Mouse (Mus musculus) left cerebral cortex, postnatal 36 days (tissue): ENCODE data around the gene Lingo2. TPM values are rescaled to one million over a fixed set of nuclear protein-coding genes. Genes with fewer than 3 reads are reported as not detected.
"Not testable (repeated sequence)": the region's sequence is repeated elsewhere in the genome, so short reads cannot be mapped to it uniquely, and the experiment has no call there.

Experiments
- DNase-seq, 2 experiments: peaks; one replicate each; pipeline ENCODE4 v3.0.0; 2021 to 2022; ENCODE audit warnings: low spot score in 2 of 2, mixed read lengths in 1 of 2
- intact Hi-C: fragments of 180-260 bp; cut with DNase I; formaldehyde crosslinking; loops from one replicate; pipeline ENCODE4 v1.15.1; 2025
- microRNA-seq: library from miRNA; unstranded; fragments of <30 nt; microRNA quantifications from one replicate; pipeline ENCODE4 v1.2.0, GENCODE M21; 2022
- total RNA-seq, 2 experiments: library from RNA; stranded (reverse); gene quantifications; 2 replicates each; pipeline ENCODE4 v1.2.3; 2021

Lingo2 gene
- total RNA-seq, 2 experiments from 2014 or later, result 64.3 to 89.5 TPM

DNA sequence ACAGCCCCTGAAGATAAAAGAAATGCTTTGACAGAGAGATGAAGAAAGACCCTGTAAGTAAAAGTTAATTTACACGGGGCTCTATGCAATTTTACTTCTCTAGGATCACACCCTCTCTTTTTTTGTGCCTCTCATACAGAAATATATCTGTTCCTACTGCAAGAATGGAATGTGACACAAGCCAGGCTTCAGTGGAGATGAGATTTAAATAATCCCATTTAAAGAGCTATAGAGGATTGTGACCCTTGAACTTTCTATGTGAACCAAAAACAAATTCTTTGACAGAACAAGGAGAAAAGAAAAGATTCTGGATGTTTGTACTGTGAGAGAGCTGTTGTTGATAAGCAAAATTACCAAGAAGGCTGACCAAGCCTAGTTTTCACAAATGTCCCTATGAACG is 1247.4 kb downstream of the Lingo2 start:
- no peak for DNase-seq
- intact Hi-C loops, result no loop called here

DNA sequence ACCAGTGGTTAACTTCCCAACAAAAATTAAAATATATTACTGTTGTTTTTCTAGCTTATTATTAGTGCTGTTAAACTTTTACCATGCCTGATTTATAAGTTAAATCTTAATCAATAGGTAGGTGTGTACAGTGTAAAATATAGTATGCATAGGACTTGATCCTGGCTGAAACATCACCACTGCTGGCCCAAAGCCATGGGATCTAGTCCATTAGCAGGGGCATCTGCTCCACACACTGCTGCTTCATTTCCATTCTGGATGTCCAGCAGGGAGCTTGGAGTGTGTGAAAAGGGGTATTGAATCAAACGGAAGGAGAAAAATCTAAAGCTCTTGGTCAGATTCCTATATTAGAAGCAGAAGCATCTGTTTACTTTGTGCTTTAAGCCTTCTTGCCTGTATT is 1248.9 kb downstream of the Lingo2 start:
- intact Hi-C loops, result no loop called here
- DNase-seq, result no peak

DNA sequence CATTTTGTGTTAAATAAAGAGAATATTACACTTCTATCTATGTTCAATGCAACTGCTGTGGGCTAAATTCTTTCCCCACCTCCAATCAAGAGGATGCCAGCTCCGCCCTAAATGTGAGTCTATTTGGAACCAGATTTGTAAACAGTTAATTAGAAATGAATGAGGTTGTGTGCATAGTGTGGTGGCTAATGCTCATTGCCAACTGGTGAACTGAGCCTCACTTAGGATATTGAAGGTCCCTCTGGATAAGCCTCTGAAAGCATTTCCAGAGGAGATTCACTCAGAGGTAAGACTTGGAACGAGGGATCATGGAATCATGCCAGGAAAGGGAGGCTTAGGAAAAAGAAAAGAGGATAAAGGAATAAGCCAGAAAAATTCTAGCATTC is 1256.4 kb downstream of the Lingo2 start:
- intact Hi-C loops, result no loop called here
- DNase-seq, result no peak

DNA sequence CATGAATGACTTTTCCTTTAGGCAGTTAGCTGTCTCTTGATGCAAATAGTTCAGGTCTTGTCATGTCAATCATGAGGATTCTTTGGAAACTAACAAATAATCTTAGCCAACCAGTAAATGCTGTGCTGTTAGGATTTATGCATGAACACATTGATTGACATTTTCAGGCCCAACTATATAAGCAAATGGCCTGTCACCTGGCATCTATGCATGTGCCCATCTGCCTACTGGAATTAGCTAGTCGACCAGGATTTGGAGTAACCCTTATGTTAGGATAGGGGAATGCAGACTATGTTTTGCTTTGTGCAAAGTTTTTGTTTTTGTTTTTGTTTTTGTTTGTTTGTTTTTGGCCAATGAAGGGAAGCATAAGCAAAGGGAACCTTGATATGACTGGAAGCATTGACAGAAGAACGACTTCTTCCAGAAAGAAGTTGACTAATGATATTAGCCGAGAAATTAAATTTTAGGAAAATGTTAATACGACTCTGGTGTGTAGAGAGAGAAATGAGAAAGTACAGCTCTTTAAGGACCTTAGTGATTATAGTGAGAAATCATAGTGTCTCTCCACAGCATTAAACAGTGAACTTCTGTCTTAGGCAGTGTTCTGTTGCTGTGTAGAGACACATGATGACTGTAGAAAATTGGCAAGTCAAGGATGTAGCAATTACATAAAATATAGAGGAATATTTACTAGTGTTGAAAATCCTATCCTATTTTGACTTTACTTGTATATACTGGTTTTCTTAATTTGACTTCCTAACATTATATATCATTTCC is 1257.0 kb downstream of the Lingo2 start:
- DNase-seq, result no peak
- intact Hi-C loops, result no loop called here

DNA sequence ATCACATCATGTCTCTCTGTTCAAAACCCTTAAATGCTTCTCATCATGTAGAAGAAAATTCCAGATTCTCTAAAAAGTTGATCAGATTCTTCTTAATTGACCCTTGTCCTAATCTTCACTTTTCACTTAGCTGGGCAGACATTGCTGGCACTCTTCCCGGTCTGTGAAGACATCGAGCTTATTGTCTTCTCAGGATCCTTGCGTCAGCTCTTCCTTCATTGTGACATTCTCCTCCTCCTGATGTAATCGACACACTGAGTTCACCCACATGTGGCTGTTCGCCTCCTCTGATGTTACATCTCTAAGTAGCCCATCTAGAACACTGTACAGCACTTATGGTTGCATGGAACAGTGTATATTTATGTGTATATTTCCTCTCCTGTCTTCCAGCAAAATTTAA is 1261.0 kb downstream of the Lingo2 start:
- no peak for DNase-seq
- intact Hi-C loops, result no loop called here

DNA sequence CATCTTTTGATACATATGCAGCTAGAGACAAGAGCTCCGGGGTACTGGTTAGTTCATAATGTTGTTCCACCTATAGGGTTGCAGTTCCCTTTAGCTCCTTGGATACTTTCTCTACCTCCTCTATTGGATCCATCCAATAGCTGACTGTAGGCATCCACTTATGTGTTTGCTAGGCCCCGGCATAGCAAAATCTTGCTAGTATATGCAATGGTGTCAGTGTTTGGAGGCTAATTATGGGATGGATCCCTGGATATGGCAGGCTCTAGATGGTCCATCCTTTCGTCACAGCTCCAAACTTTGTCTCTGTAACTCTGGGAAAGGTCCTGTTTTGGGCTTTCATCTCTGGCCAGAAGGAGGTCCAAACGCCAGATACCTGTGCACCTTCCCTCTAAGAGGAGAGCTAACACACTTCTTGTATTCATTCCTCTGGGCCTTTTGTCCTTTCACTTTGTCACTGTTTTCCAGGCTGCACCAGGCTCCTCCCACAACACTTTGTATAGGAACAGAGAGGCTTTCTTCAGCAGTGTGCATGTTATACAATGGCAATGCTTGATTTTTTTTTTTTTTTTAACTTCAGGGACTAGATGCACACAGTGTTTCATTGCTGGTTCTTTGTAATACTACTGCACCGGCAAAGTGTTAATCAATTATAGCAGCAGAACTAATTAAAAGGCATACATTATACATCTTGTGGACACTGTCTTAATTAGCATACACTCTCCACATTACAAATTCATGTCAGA is 1262.9 kb downstream of the Lingo2 start:
- intact Hi-C loops, DNase-seq: not testable (repeated sequence)

Small RNA genes lying within 50 kb of the gene (microRNA-seq; reads per million reads assigned to microRNA genes)
- gene Mir873a, result not detected
- gene Mir873b, result not detected
- gene Mir876, result not detected
